Mouse (Mus musculus) heart, embryonic 10.5 days (tissue): ENCODE results near the gene Polr2f. TPM values are rescaled to one million over a fixed set of nuclear protein-coding genes. Genes with fewer than 3 reads are reported as not detected.

Source experiments
- DNase-seq: peaks from one replicate; pipeline ENCODE4 v3.0.0-alpha.2; 2017; ENCODE audit warnings: low spot score
- H3K27ac ChIP-seq: fragments of 300-500 bp; sonication (generic); 2 replicates; pipeline ENCODE4 v1.5.1; 2016; ENCODE audit warnings: mild to moderate bottlenecking
- H3K27me3 ChIP-seq: fragments of 300-500 bp; sonication (generic); 2 replicates; pipeline ENCODE4 v1.6.1; 2016; ENCODE audit warnings: mild to moderate bottlenecking; ENCODE audit not compliant: poor library complexity, insufficient read depth, severe bottlenecking
- H3K36me3 ChIP-seq: fragments of 300-500 bp; sonication (generic); 2 replicates; pipeline ENCODE4 v1.6.1; 2016; ENCODE audit warnings: mild to moderate bottlenecking, moderate library complexity
- H3K4me1 ChIP-seq: fragments of 300-500 bp; sonication (generic); 2 replicates; pipeline ENCODE4 v1.6.1; 2016; ENCODE audit warnings: mild to moderate bottlenecking
- H3K4me3 ChIP-seq: fragments of 300-500 bp; sonication (generic); 2 replicates; pipeline ENCODE4 v1.5.1; 2016; ENCODE audit warnings: mild to moderate bottlenecking, moderate library complexity
- H3K9me3 ChIP-seq: fragments of 300-500 bp; sonication (generic); 2 replicates; pipeline ENCODE4 v1.6.1; 2016; ENCODE audit warnings: mild to moderate bottlenecking, moderate library complexity
- WGBS: fragments of 180-500 bp; shearing (Covaris S2); methylation state at CpG from one replicate; pipeline ENCODE4 v1.1.7; 2016; 5-methylcytosine and 5-hydroxymethylcytosine counted together
- polyA plus RNA-seq: library from polyadenylated mRNA; unstranded; fragments of >200 nt; fragmentation: Nextera tagmentation; extraction: Ambion mirVana; gene quantifications from 2 replicates; pipeline ENCODE4 v1.2.1, GENCODE M21; 2016

Polr2f gene
- 289 and 326 TPM in 2 replicates for polyA plus RNA-seq

DNA sequence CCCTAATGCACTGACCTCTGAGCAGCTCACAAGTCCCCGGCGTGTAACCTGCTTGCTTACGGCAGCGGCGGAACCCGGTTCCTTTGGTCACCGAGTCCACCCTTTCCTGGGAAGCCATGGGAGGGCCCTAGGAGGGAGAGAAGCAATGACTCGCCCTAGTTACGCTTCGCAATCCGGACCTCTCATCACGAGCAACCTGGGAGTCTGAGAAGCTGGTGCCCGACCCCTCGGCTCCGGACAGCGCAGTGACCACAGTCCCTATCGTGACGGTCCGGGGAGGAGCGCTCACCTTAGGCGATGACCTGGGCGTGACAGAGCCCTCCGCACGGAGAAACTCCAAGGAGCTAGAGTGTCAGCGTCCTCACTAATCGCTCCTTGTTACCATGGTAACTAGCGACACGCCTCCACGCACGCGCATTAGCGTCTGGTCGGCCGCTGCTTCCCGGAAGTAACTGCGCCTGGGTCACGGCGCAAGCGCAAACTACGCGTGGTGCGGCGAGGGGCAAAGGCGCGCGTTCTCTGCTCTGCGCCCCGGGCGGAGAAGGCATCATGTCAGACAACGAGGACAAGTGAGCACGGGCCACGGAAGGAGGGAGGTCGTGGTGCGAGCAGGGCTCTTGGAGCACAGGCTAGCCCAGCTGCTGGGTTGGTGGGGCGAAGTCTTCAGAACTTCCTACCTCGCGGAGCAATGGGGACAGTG, at the start of gene Polr2f, which contains the start of gene 1700088E04Rik:
Gene Polr2f (plus strand): TSS at position 144 of the 700 bp plus-strand sequence.
Gene 1700088E04Rik (minus strand): TSS at position 388 of the 700 bp plus-strand sequence.
- Histone ChIP-seq H3K36me3 (peaks cover 22% of the 10 kb centered on the region), H3K9me3 (no peaks in the 10 kb centered on the region), H3K4me1 (peaks cover 20% of the 10 kb centered on the region), H3K4me3 (peak within 1 kb of the TSS; percentile 83), H3K27ac (peak within 1 kb of the TSS; percentile 86), H3K27me3 (no peaks in the 10 kb centered on the region)
- DNase-seq = peak; percentile 96
- under 1% methylated on average over 57 of the region's 57 CpGs for WGBS

DNA sequence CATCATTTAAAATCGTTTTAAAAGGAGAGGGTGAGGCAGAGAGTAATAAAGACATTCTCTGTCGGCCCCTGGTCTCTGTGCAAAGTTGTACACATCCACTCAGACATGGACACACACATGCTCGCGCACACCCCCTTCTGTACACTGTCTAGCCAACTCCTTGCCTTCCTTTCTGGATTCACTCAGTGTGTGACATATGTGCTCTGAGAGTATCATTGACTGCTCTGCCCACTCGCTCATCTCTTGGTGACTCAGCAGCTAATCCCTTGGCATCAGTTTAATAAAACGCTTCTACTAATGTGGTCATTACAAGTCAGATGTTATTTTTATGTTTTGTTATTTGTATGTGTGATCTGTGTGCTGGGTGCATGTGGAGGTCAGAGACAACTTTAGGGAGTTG, 48.5 kb upstream of the Polr2f start:
- Histone ChIP-seq H3K27me3 (no peaks in the 10 kb centered on the region), H3K4me1 (peaks cover 20% of the 10 kb centered on the region), H3K9me3 (no peaks in the 10 kb centered on the region), H3K27ac (no peak overlapping the region), H3K36me3 (peaks cover 85% of the 10 kb centered on the region), H3K4me3 (no peak overlapping the region)
- no peak for DNase-seq
- WGBS = 93% methylated on average over 6 of the region's 6 CpGs

DNA sequence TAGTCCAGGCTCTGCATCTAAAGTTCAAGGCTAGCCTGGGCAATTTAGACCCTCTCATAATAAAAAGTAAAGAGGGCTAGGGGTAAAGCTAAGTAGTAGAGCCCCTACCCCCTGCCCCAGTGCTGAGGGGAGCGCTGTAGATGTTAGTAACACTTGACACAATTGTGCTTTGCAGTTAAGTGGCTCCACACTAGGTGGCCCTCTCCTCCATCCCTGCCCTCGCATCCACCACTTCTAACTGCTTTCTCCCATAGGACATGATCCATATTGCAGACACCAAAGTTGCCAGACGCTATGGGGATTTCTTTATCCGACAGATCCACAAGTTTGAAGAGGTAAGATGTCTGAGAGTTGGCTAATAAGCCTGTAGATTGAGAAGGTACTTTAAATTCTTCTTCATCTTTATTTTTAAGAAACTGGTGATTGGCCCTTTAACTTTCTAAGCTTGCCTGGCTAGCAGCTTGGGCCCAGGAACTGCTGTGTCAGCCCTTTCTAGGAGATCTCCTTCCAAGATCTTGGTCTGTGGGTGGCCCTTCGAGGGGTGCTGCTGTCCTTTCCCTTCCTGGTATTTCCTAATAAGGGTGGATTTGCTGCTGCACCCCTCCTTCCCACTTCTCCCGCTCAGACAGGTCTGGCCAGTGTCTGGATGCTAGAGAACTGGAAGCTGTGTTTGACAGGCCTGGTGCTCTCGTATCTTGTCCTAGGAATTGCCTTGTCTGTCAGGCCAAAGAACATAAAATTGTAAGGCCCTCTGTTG, 47.5 kb upstream of the Polr2f start:
- peaks cover 29% of the 10 kb centered on the region for H3K4me1 ChIP-seq
- 58% methylated on average over 7 of the region's 7 CpGs for WGBS
- H3K4me3 ChIP-seq = no peak overlapping the region
- H3K9me3 ChIP-seq = no peaks in the 10 kb centered on the region
- H3K27ac ChIP-seq = no peak overlapping the region
- peaks cover 77% of the 10 kb centered on the region for H3K36me3 ChIP-seq
- H3K27me3 ChIP-seq = no peaks in the 10 kb centered on the region
- DNase-seq = no peak

DNA sequence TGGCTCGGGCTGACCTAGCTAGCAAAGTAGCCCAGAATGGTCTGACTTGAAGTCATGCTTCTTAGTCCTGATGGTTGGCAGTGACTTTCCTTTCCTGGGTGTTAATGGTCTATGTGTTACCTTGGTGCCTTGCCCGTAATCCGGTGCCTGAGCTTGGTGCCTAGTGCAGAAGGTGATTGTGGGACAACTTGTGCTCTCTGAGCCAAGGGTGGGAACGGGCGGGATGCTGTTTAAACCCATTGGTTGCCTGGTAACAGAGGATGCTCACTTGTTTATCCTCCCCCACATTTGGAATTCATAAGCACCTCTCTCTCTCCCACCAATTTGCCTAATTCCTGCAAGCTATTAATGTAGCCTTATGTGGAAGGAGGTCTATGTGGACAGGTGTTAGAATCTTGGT, 45.3 kb upstream of the Polr2f start:
- Histone ChIP-seq H3K4me3 (no peak overlapping the region), H3K4me1 (peaks cover 50% of the 10 kb centered on the region), H3K27ac (no peak overlapping the region), H3K9me3 (no peaks in the 10 kb centered on the region), H3K36me3 (peaks cover 55% of the 10 kb centered on the region), H3K27me3 (no peaks in the 10 kb centered on the region)
- WGBS = 89% methylated on average over 5 of the region's 5 CpGs
- DNase-seq = no peak

DNA sequence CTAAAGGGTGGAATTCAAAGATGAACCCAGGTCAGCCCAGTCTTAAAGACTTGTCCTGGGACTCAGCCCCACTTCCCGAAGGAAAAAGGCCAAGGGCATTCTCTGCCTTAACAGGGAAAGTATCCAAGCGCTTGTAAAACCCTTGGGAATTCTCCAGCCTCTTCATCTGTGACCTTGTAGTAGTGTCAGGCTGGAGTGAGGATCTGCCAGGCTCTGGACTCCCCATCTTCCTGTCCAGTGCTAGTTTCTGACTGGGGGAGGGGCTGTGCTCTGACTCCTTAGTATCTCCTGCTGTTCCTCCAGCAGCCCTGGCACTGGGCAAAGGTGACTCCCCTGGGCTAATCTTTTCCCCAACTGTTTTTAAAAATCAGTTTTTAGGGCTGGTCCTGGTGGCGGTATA, 44.3 kb upstream of the Polr2f start:
- 43% methylated on average over 3 of the region's 3 CpGs for WGBS
- H3K36me3 ChIP-seq = peaks cover 44% of the 10 kb centered on the region
- H3K9me3 ChIP-seq = no peaks in the 10 kb centered on the region
- no peak overlapping the region for H3K4me3 ChIP-seq
- DNase-seq = no peak
- peak overlapping the region; percentile 91 for H3K27ac ChIP-seq
- no peaks in the 10 kb centered on the region for H3K27me3 ChIP-seq
- H3K4me1 ChIP-seq = peaks cover 60% of the 10 kb centered on the region

DNA sequence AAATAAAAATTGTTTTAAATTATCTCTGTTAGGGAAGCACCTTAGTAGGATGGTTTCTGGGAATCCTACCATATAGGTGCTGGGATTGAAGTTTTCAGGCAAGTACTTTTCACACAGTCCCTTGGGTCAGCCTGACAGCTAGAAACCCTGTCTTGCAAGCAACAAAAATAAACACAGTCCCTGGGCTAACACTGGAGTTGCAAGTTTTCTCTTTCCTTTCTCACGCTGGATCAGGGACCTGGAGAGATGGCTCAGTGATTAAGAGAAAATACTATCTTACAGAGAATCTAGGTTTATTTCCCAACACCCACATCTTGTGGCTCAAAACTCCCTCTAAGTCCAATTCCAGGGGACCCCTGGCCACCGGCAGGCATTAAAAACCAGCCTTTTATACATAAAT, 43.7 kb upstream of the Polr2f start:
- H3K4me1 ChIP-seq = peaks cover 66% of the 10 kb centered on the region
- peak overlapping the region; percentile 10; the same call in 1 of the 2 replicates for H3K4me3 ChIP-seq
- H3K27ac ChIP-seq = peak overlapping the region; percentile 91
- no peak for DNase-seq
- H3K27me3 ChIP-seq = no peaks in the 10 kb centered on the region
- peaks cover 38% of the 10 kb centered on the region for H3K36me3 ChIP-seq
- WGBS = 19% methylated on average over 2 of the region's 2 CpGs
- no peaks in the 10 kb centered on the region for H3K9me3 ChIP-seq

DNA sequence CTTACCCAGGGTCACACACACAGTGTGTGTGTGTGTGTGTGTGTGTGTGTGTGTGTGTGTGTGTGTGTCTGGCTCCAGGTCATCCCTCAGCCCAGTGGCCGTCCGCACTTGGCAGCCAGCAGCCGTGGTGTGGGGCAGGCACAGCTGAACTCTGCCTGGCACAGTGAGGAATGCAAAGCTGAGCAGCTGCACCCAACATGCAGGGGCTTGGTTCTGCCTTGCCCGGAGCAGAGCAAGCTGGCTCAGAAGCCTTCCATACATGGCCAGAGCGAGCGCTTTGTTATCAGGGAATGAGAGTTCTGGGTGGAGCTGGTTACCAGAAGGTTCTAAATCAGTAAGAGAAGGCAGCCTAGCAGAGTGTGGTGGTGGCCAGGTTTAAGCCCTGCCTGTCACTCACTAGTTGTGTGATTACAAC, 43.2 kb upstream of the Polr2f start:
- H3K36me3 ChIP-seq = peaks cover 33% of the 10 kb centered on the region
- 18% methylated on average over 6 of the region's 6 CpGs for WGBS
- H3K9me3 ChIP-seq = no peaks in the 10 kb centered on the region
- H3K4me1 ChIP-seq = peaks cover 71% of the 10 kb centered on the region
- peak; percentile 85 for DNase-seq
- H3K4me3 ChIP-seq = peak overlapping the region; percentile 10; the same call in 1 of the 2 replicates
- peak overlapping the region; percentile 91 for H3K27ac ChIP-seq
- no peaks in the 10 kb centered on the region for H3K27me3 ChIP-seq

DNA sequence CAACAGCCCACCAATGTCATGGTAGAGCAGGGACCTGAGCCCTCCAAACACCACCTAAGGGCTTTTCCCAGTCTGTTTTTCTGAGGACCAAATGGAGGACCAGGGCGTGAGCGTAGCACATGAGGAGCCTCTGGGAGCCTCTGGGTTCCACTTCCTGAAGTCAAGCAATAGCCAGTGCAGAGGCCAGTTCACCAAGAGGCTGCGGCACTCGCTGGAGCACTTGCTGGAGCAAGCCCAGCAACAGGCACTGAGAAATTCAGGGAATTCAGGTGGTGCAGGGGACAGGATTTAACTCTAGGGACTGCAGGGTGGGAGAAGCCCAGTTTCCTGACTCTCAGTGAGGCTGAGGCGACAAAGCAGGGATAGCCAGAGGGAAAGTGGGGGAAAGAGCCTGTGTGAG, 42.6 kb upstream of the Polr2f start:
- peak overlapping the region; percentile 91 for H3K27ac ChIP-seq
- no peak for DNase-seq
- H3K36me3 ChIP-seq = peaks cover 27% of the 10 kb centered on the region
- H3K27me3 ChIP-seq = no peaks in the 10 kb centered on the region
- no peaks in the 10 kb centered on the region for H3K9me3 ChIP-seq
- WGBS = 48% methylated on average over 5 of the region's 5 CpGs
- H3K4me1 ChIP-seq = peaks cover 71% of the 10 kb centered on the region
- 0 out of 2 replicates have a peak overlapping the region, but pooled peaks have one; percentile 10 for H3K4me3 ChIP-seq

DNA sequence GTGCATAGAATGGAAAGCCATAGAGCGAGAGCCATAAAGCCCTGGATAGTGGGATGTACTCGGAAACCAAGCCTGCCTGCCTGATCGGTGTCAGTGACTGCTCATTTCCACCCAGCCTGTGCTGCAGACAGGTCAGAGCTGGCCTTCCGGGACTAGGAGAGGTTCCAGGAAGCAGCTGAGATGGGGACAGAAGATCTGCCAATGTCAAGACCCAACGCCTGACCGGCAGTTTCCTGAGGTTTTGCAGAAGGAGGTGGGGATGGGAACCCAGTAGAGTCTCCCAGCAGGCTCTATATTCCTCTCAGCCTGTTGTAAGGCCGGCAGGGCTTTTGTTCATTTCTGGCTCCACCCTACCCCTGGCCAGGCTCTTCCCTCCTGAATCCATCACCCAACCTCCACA, 41.9 kb upstream of the Polr2f start:
- H3K36me3 ChIP-seq = peaks cover 21% of the 10 kb centered on the region
- no peaks in the 10 kb centered on the region for H3K9me3 ChIP-seq
- H3K27ac ChIP-seq = peak overlapping the region; percentile 91
- DNase-seq = no peak
- 39% methylated on average over 7 of the region's 7 CpGs for WGBS
- H3K27me3 ChIP-seq = no peaks in the 10 kb centered on the region
- peaks cover 71% of the 10 kb centered on the region for H3K4me1 ChIP-seq
- H3K4me3 ChIP-seq = no peak overlapping the region

DNA sequence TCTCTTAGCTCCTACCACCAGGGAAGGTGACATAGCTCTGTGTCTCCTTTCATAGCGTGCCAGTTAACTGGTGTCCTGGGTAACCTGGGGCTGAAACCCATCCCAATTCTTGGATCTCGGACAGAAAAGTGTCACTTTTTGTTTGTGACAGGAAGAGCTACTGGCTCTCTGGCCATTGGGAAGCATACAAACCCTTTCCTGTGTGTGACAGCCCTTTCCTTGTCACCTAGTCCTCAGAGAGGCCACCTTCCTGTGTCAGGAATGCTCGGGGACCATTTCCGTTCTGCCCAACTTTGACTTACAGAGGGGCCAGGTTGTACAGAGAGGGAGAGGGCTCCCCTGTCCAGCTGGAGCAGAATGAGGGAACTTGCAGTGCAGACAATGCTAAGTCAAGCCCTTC, 41.4 kb upstream of the Polr2f start:
- H3K9me3 ChIP-seq = no peaks in the 10 kb centered on the region
- 55% methylated on average over 4 of the region's 4 CpGs for WGBS
- peaks cover 15% of the 10 kb centered on the region for H3K36me3 ChIP-seq
- H3K4me1 ChIP-seq = peaks cover 71% of the 10 kb centered on the region
- H3K4me3 ChIP-seq = no peak overlapping the region
- no peaks in the 10 kb centered on the region for H3K27me3 ChIP-seq
- no peak for DNase-seq
- H3K27ac ChIP-seq = peak overlapping the region; percentile 91

DNA sequence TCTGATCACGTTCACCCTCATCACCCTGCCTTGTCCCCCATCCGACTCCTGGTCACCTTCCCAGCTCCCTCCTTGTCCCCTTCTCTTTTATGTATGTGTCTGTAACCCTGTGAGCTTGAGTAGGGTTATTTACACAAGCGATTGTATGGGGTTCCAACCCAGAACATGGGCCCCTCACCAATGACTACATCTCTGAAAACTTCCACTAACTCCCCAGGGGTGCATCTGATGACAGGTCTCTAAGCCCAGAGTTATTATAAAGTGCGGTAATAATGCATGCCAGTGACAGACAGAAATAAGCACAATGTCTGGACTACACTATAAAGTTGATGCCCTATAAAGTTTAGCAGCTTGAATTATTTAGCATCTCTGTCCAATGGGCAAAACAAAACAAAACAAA, 40.4 kb upstream of the Polr2f start:
- Histone ChIP-seq H3K9me3 (no peaks in the 10 kb centered on the region), H3K4me1 (peaks cover 71% of the 10 kb centered on the region), H3K4me3 (no peak overlapping the region), H3K27me3 (no peaks in the 10 kb centered on the region), H3K36me3 (peaks cover 7% of the 10 kb centered on the region), H3K27ac (peak overlapping the region; percentile 91; the same call in 1 of the 2 replicates)
- WGBS = 79% methylated on average over 4 of the region's 4 CpGs
- no peak for DNase-seq

DNA sequence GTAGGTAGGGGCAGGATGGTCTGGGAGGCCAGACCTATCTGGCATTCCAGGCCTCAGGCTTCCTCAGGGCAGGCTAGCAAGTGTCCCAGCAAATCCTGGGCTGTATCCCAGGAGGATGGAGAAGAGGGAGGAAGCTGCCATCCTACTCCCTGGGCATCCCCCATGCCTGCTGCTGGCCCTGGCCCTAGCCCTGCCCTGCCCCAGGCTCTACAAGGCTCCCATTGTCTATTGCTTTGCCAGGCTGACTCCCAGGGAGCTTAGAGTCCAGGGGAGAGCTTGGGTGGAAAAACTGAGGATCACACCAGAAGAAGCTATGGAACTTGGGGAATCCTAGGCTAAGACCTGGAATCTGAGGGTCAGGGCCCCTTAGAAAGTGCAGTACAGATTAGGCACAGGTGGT, 39.3 kb upstream of the Polr2f start:
- Histone ChIP-seq H3K27me3 (no peaks in the 10 kb centered on the region), H3K4me1 (peaks cover 59% of the 10 kb centered on the region), H3K4me3 (no peak overlapping the region), H3K27ac (peak overlapping the region; percentile 91), H3K9me3 (no peaks in the 10 kb centered on the region), H3K36me3 (no peaks in the 10 kb centered on the region)
- DNase-seq = no peak

DNA sequence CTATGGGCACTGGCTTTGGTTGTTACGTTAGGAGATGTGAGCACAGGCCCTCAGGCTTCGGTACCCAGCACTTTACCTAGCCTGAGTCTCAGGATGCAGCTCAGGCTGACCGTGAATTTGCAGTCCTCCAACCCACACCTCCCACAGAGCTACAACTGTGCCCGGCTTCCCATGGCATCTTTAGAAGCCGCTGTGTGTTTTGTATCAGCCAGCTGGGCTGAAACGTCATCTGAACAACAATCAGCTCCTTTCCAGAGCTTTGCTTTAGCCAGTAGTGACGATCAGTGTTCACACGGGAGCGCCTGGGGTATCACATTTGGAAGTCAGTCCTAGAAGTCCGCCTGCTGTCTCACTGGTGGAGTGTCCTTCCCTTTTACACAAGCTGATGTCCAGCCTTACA, 37.5 kb upstream of the Polr2f start:
- no peak overlapping the region for H3K4me3 ChIP-seq
- no peak for DNase-seq
- H3K27ac ChIP-seq = peak overlapping the region; percentile 6; the same call in 1 of the 2 replicates
- H3K27me3 ChIP-seq = no peaks in the 10 kb centered on the region
- no peaks in the 10 kb centered on the region for H3K9me3 ChIP-seq
- no peaks in the 10 kb centered on the region for H3K36me3 ChIP-seq
- 76% methylated on average over 10 of the region's 10 CpGs for WGBS
- H3K4me1 ChIP-seq = peaks cover 48% of the 10 kb centered on the region
